Mouse (Mus musculus) myocyte (in vitro differentiated cells): ENCODE measurements around the gene Gar1.

Experiments
- CEBPB ChIP-seq: IDR thresholded peaks from 2 replicates; pipeline ENCODE4 v1.6.1; 2011; ENCODE audit warnings: mild to moderate bottlenecking, moderate library complexity; ENCODE audit not compliant: poor library complexity, insufficient read depth, severe bottlenecking
- E2F4 ChIP-seq: IDR thresholded peaks from one replicate; pipeline ENCODE4 v1.6.1; 2011; ENCODE audit warnings: mild to moderate bottlenecking, control low read depth, moderate library complexity; ENCODE audit not compliant: insufficient read depth
- MAX ChIP-seq: IDR thresholded peaks from one replicate; pipeline ENCODE4 v1.6.1; 2011; ENCODE audit warnings: low read depth, mild to moderate bottlenecking, control low read depth
- POLR2A ChIP-seq: IDR thresholded peaks from one replicate; pipeline ENCODE4 v1.6.1; 2011; ENCODE audit warnings: low read depth, mild to moderate bottlenecking, control low read depth, moderate library complexity; ENCODE audit not compliant: insufficient read length
- POLR2AphosphoS2 ChIP-seq: IDR thresholded peaks from one replicate; pipeline ENCODE4 v1.6.1; 2011; ENCODE audit warnings: low read depth, control low read depth; ENCODE audit not compliant: insufficient read length

DNA sequence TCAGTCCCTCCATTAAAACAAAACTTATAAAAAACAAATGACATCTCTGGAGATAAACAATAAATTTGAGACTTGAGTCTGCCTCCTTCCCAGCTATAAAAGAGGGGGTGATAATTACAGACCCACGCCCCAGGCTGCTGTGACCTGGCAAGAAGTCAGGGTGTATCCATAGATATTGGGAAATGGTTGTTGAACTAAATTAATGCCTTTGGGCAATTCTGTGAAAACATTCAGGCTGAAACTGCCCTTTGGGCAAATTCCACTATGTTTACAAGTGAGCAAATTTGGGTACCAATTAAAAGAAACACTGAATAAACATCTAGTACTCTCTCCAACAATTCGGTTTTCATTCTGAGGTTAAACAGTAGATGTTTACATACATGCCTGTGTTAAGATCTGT, 32.2 kb downstream of the Gar1 start:
- TF ChIP-seq CEBPB (no peak), POLR2A (no peak), MAX (no peak), E2F4 (no peak), POLR2AphosphoS2 (no peak)
